Comparison of ENCODE assay signal across 8 mouse cellular contexts in genomic region chr14:40894576-40895247, GRCm38 (mm10). TPM values are rescaled to one million over a fixed set of nuclear protein-coding genes. Genes with fewer than 3 reads are reported as not detected.
A peak's percentile ranks its signal among the peaks of the same experiment; 100 is the strongest.
DNase-seq lines count a peak whose midpoint lies in the region; ATAC-seq and TF ChIP-seq lines count a peak whose summit lies in the region.

No protein-coding gene starts in this region.

- DNase-seq in A20 (ENCODE audit: low read depth, low spot score): peak; percentile 67
- peak; percentile 50 to 60 for DNase-seq in adrenal gland, postnatal 4 days (ENCODE audit: low spot score in 2 of 2)
- peak; percentile 72 for DNase-seq in heart, adult 8-10 months (ENCODE audit: low spot score)
- peak; percentile 61 to 84 for DNase-seq in kidney, adult 8-10 months
- DNase-seq in spleen, adult 2 months (ENCODE audit: low read depth in 1 of 2, low spot score in 2 of 2): peak; percentile 7 to 49

- H3K9ac ChIP-seq in embryonic facial prominence, embryonic 13.5 days: 0 out of 2 replicates have a peak overlapping the region, but pooled peaks have one; percentile 52
- peak overlapping the region; percentile 35; the same call in 1 of the 2 replicates for H3K9ac ChIP-seq in limb, embryonic 13.5 days
- peak overlapping the region; percentile 36; the same call in 1 of the 2 replicates for H3K9ac ChIP-seq in midbrain, embryonic 16.5 days (ENCODE audit: low read depth, low read length)

- no peaks in the 10 kb centered on the region for H3K9me3 ChIP-seq in embryonic facial prominence, embryonic 13.5 days
- no peaks in the 10 kb centered on the region for H3K9me3 ChIP-seq in limb, embryonic 13.5 days
- H3K9me3 ChIP-seq in midbrain, embryonic 16.5 days (replicated peaks; ENCODE audit: control insufficient read depth, low read length, poor library complexity, severe bottlenecking): no peaks in the 10 kb centered on the region

- H3K36me3 ChIP-seq in embryonic facial prominence, embryonic 13.5 days: no peaks in the 10 kb centered on the region
- H3K36me3 ChIP-seq in limb, embryonic 13.5 days: no peaks in the 10 kb centered on the region
- no peaks in the 10 kb centered on the region for H3K36me3 ChIP-seq in midbrain, embryonic 16.5 days (ENCODE audit: control insufficient read depth, insufficient read depth, low read length)
- no peaks in the 10 kb centered on the region for H3K36me3 ChIP-seq in spleen, adult 2 months (ENCODE audit: control insufficient read depth, insufficient read depth, low read length)

- peak overlapping the region; percentile 61 for H3K4me2 ChIP-seq in embryonic facial prominence, embryonic 13.5 days
- H3K4me2 ChIP-seq in limb, embryonic 13.5 days (replicated peaks): peak overlapping the region; percentile 60
- H3K4me2 ChIP-seq in midbrain, embryonic 16.5 days (ENCODE audit: low read length): peak overlapping the region; percentile 62

- no peaks in the 10 kb centered on the region for H3K27me3 ChIP-seq in embryonic facial prominence, embryonic 13.5 days
- H3K27me3 ChIP-seq in limb, embryonic 13.5 days: no peaks in the 10 kb centered on the region
- H3K27me3 ChIP-seq in midbrain, embryonic 16.5 days (ENCODE audit: control insufficient read depth, insufficient read depth, low read depth, low read length): no peaks in the 10 kb centered on the region
- H3K27me3 ChIP-seq in spleen, adult 2 months (ENCODE audit: control insufficient read depth, insufficient read depth, low read length): no peaks in the 10 kb centered on the region

- H3K4me3 ChIP-seq in embryonic facial prominence, embryonic 13.5 days: peak overlapping the region; percentile 31
- H3K4me3 ChIP-seq in limb, embryonic 13.5 days: peak overlapping the region; percentile 20; the same call in 1 of the 2 replicates
- peak overlapping the region; percentile 21; the same call in 1 of the 2 replicates for H3K4me3 ChIP-seq in midbrain, embryonic 16.5 days (ENCODE audit: low read depth, low read length)
- no peak overlapping the region for H3K4me3 ChIP-seq in spleen, adult 2 months (ENCODE audit: extremely low read depth, insufficient read depth, insufficient read length)

- 10% methylated on average over 23 of the region's 23 CpGs for WGBS in embryonic facial prominence, embryonic 13.5 days
- WGBS in limb, embryonic 13.5 days: 10% methylated on average over 23 of the region's 23 CpGs
- WGBS in midbrain, embryonic 16.5 days: 13% methylated on average over 23 of the region's 23 CpGs
- 18% methylated on average over 23 of the region's 23 CpGs for WGBS in spleen, adult 2 months

- ATAC-seq in embryonic facial prominence, embryonic 13.5 days (ENCODE audit: insufficient number of reproducible peaks, insufficient read depth, low FRiP score, low TSS enrichment, low read depth): peak; percentile 57
- ATAC-seq in limb, embryonic 13.5 days (ENCODE audit: low FRiP score, low read depth): peak; percentile 86
- ATAC-seq in midbrain, embryonic 16.5 days: peak; percentile 92

- peaks cover 17% of the 10 kb centered on the region for H3K4me1 ChIP-seq in embryonic facial prominence, embryonic 13.5 days
- H3K4me1 ChIP-seq in limb, embryonic 13.5 days: peaks cover 15% of the 10 kb centered on the region
- peaks cover 8% of the 10 kb centered on the region for H3K4me1 ChIP-seq in midbrain, embryonic 16.5 days (ENCODE audit: control insufficient read depth, insufficient read depth, low read length)
- H3K4me1 ChIP-seq in spleen, adult 2 months (ENCODE audit: control insufficient read depth, insufficient read depth, insufficient read length): no peaks in the 10 kb centered on the region

- TF ChIP-seq POLR2A in spleen, adult 2 months (IDR thresholded peaks at IDR 0.05; ENCODE audit: low read depth, low read length): no peak

- H3K27ac ChIP-seq in embryonic facial prominence, embryonic 13.5 days: peak overlapping the region; percentile 64
- H3K27ac ChIP-seq in limb, embryonic 13.5 days: no peak overlapping the region; the same call in 1 of the 2 replicates
- H3K27ac ChIP-seq in midbrain, embryonic 16.5 days (ENCODE audit: low read length): no peak overlapping the region
- no peak overlapping the region for H3K27ac ChIP-seq in spleen, adult 2 months (ENCODE audit: insufficient read depth, low read length)

- peak; percentile 66; the same call in 1 of the 2 replicates for TF ChIP-seq CTCF in spleen, adult 2 months (IDR thresholded peaks at IDR 0.05; ENCODE audit: extremely low read depth, insufficient read depth, insufficient read length, insufficient replicate concordance)

RNA-seq across cellular contexts. Expression of gene Sh2d4b, which starts 1.6 kb away (rescaled TPM):
- total RNA-seq in adrenal gland, postnatal 4 days (2021): 1 to 10 TPM; 3.4 to 3.6 TPM
- polyA plus RNA-seq in embryonic facial prominence, embryonic 13.5 days (2015; fragmentation: Nextera tagmentation; extraction: Ambion mirVana): 0.74 and 0.96 TPM in 2 replicates
- total RNA-seq in heart, adult 8-10 months (2022): under 1 TPM; 0.53 to 0.80 (median 0.66) TPM
- polyA plus RNA-seq in limb, embryonic 13.5 days (2015; fragmentation: Nextera tagmentation; extraction: Ambion mirVana): 0.34 and 0.67 TPM in 2 replicates
- 0.99 and 1.6 TPM in 2 replicates for polyA plus RNA-seq in midbrain, embryonic 16.5 days (2015; fragmentation: Nextera tagmentation; extraction: Ambion mirVana)
- polyA plus RNA-seq in spleen, adult 2 months (2012; rRNA removed): 0.42 and 0.48 TPM in 2 replicates
